Mouse (Mus musculus) MEL (cell line): ENCODE results near the gene Pcsk4.

ENCODE experiments used
- MXI1 ChIP-seq: IDR thresholded peaks from 2 replicates; pipeline ENCODE4 v1.6.1; 2011; ENCODE audit warnings: mild to moderate bottlenecking, low read depth, low read length, improper control_type of control experiment
- USF2 ChIP-seq, 2 experiments: IDR thresholded peaks; 2 replicates each; pipeline ENCODE4 v1.6.1; 2011 to 2012; ENCODE audit warnings: improper control_type of control experiment in 2 of 2, low read length in 2 of 2, borderline replicate concordance in 1 of 2, inconsistent platforms in 1 of 2, low read depth in 1 of 2, mild to moderate bottlenecking in 1 of 2; ENCODE audit not compliant: insufficient read depth in 1 of 2

- TF ChIP-seq USF2 (IDR thresholded peaks at IDR 0.05; ENCODE audit: borderline replicate concordance in 1 of 2, insufficient read depth in 1 of 2, low read depth in 1 of 2, low read length in 2 of 2) = no peak
- TF ChIP-seq MXI1 = no peak
Measured at GRCm38 (mm10) chr10:80298571-80299281, 30.6 kb downstream of the Pcsk4 start.
